Comparison of ENCODE assay signal across 2 mouse cellular contexts in genomic region chr7:130546791-130547484, GRCm38 (mm10).
TF ChIP-seq lines count a peak whose summit lies in the region.

No protein-coding gene starts in this region.

TF ChIP-seq in C2C12, 6 proteins besides CTCF, POLR2A, EP300 and RAD21 (continued from another document):
- no peak for TF ChIP-seq FOSL1 (IDR thresholded peaks at IDR 0.05; ENCODE audit: insufficient read depth, low read length, poor library complexity, severe bottlenecking)

TF ChIP-seq in myocyte, 11 proteins besides CTCF, POLR2A, EP300 and RAD21 (continued from another document):
- TF ChIP-seq REST (IDR thresholded peaks at IDR 0.05; ENCODE audit: insufficient read depth, insufficient read length) (peak; percentile 37), TCF12 (IDR thresholded peaks at IDR 0.05; ENCODE audit: insufficient read depth, poor library complexity, severe bottlenecking) (no peak), MYOD1 (IDR thresholded peaks at IDR 0.05; ENCODE audit: control insufficient read depth in 1 of 3, insufficient read length in 2 of 3, low read depth in 2 of 3) (peak in 2 of 3 experiments; percentile 24 to 71), TCF3 (IDR thresholded peaks at IDR 0.05; ENCODE audit: insufficient read length, low read depth) (peak; percentile 2), MAX (IDR thresholded peaks at IDR 0.05; ENCODE audit: low read depth) (no peak), MYOG (IDR thresholded peaks at IDR 0.05; ENCODE audit: control insufficient read depth in 1 of 3, insufficient read depth in 1 of 3, insufficient read length in 2 of 3, low read depth in 2 of 3) (peak in 2 of 3 experiments; percentile 61 to 66), CEBPB (IDR thresholded peaks at IDR 0.05; ENCODE audit: insufficient read depth, poor library complexity, severe bottlenecking) (no peak)
TF ChIP-seq in myocyte: peak in this region for 7.
